Mouse (Mus musculus) MN1 (cell line): ENCODE measurements around the gene Clec3a.

Source experiments
- DNase-seq: peaks from one replicate; pipeline ENCODE4 v3.0.0-alpha.2; 2016; ENCODE audit warnings: low spot score

Clec3a gene

DNA sequence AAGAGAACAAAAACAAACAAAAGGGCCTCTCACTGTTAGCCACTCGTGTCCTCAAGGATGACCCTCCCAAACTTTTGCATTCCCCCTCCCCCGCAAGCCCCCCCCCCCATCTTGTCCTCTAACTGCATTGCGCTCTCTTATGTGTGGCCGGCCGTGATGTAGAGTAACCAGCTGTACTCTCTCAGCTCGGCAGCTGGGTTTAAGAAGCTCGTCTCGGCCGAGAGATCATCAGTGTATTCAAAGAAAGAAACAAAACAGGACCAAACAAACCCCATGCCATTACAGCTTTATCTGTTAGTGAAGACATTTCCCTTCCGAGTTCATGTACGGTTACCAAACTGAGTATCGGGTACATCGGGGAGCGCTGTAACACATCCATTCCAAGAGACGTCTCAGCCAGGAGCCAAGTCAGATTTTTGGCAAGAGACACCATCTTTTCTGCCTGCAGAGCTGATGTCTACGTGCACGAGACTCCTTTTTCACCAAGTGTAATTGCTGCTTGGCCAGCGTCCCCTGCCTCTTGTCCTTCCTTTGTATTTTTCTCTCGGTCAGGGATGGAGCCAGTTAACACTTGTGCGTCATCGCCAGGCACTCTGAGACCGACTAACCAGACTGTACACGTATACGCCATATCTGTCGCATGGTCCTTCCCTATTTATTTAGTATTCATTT lies 40.4 kb downstream of the Clec3a start:
- DNase-seq = no peak

- no peak for DNase-seq
These were observed 42.7 kb downstream of the Clec3a start for GRCm38 (mm10) chr8:114460600-114460999.

- DNase-seq = no peak
These were observed 44.7 kb downstream of the Clec3a start for GRCm38 (mm10) chr8:114462591-114462990.

- DNase-seq = no peak
These were observed 45.4 kb downstream of the Clec3a start for GRCm38 (mm10) chr8:114463305-114463704.

GRCm38 (mm10) chr8:114468526-114469207 lies 50.8 kb downstream of the Clec3a start:
- DNase-seq = peak; percentile 63

DNA sequence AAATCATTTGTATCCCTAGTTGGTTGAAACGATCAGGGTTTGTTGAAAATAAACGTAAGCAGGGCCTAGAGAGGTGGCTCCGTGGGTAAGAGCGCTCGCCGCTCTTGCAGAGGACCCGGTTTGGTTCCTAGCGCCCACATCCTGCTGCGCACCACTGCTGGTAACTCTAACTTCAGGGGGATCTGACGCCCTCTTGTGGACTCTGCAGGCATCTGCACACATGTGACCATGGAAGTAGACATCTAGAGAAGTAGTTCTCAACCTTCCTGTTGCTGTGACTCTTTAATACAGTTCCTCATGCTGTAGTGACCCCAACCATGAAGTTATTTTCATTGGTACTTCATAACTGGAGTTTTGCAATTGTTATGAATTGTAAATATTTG lies 51.3 kb downstream of the Clec3a start:
- no peak for DNase-seq

DNA sequence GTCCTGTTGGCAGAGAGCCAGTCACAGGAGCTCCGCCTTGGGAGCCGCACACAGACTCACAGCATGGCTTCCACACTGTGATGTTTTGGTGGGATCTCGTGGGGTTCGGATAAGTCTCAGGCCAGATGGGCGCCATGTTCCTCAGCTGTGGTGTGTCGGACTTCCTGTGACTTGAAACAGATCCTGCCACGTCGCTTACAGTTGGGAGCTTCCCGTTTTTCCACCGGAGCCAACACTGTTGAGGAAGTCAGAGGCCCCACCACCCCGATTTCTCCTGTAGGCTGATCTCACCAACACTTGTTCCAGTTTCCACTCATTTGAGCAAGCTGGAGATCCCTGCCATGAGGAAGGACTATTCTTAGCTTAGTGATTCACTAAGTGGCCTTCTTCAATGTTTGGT lies 55.7 kb downstream of the Clec3a start:
- DNase-seq = no peak
